Mouse (Mus musculus) erythroid progenitor cell, adult 5-6 weeks (primary cell): ENCODE results near the gene Ubc. TPM values are rescaled to one million over a fixed set of nuclear protein-coding genes. Genes with fewer than 3 reads are reported as not detected.
A peak's percentile ranks its signal among the peaks of the same experiment; 100 is the strongest.

Experiments used
- ATAC-seq: replicated peaks from 2 replicates; pipeline ENCODE4 v1.8.0; 2016; ENCODE audit warnings: moderate number of reproducible peaks, mild to moderate bottlenecking, moderate TSS enrichment, inconsistent platforms; ENCODE audit not compliant: poor library complexity, low FRiP score, severe bottlenecking
- total RNA-seq, 2 experiments: library from RNA; stranded (forward) in 1 of 2; stranded (reverse) in 1 of 2; fragments of 150-400 nt in 1 of 2; fragments of 186-747, 209-891 nt in 1 of 2; gene quantifications; 2 replicates each; pipeline versions ENCODE4 v1.2.3 to v1.2.4; 2015 to 2017; ENCODE audit warnings: low replicate concordance in 2 of 2

Gene Ubc
- total RNA-seq, 2 experiments from 2014 or later = 158 to 222 TPM

DNA sequence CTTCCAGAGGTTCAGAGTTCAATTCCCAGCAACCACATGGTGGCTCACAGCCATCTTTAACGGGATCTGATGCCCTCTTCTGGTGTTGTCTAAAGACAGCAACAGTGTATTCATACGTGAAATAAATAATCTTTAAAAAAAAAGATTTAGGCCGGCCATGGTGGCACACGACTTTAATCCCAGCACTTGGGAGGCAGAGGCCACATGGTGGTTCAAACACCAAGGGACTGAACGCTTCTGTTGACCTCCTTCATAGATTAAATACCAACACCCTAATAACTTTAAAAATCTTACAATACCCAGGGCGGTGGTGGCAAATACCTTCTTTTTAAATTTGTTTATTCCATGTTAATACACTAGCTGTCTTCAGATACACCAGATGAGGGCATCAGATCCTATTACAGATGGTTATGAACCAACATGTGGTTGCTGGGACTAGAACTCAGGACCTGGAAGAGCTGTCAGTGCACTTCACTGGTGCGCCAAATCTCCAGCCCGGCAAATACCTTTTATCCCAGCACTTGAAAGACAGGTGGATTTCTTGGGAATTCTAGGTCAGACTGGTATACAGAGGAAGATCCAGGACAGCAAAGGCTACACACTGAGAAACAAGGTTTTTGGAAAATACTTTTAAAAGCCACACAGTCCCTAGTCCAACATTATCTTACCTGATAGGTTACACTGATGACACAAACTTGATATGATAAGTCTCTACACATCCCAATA lies 4.6 kb downstream of the Ubc start:
- no peak for ATAC-seq

DNA sequence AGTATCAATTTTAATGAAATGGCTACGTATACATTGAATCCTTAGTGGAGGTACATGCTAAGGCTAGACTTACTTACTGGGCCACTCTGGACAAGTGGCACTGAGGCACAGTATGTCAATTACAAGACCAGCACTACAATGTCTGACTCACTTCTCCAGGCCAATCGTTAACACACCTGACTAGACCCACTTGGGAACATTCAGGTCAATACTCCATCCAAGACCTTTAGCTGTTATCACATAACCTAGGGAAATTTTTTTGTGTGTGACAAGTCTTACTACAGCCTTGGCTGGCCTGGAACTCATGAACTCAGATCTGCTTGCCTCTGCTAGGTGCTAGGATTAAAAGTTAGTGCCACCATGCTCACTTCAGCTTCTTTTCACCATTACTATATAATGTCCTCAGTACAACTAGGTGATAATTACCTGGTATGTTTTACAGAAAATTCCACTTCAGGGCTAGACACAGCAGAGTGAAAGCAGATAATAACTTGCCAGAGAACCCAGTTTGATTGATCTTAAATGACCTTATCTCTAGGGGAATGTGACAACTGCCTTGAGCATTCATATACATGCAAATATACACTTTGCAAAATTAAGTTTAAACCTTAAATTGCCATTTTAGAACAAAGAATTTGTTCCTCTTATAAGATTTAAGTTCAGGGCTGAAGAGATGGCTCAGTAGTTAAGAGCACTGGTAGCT lies 5.3 kb downstream of the Ubc start:
- no peak for ATAC-seq

DNA sequence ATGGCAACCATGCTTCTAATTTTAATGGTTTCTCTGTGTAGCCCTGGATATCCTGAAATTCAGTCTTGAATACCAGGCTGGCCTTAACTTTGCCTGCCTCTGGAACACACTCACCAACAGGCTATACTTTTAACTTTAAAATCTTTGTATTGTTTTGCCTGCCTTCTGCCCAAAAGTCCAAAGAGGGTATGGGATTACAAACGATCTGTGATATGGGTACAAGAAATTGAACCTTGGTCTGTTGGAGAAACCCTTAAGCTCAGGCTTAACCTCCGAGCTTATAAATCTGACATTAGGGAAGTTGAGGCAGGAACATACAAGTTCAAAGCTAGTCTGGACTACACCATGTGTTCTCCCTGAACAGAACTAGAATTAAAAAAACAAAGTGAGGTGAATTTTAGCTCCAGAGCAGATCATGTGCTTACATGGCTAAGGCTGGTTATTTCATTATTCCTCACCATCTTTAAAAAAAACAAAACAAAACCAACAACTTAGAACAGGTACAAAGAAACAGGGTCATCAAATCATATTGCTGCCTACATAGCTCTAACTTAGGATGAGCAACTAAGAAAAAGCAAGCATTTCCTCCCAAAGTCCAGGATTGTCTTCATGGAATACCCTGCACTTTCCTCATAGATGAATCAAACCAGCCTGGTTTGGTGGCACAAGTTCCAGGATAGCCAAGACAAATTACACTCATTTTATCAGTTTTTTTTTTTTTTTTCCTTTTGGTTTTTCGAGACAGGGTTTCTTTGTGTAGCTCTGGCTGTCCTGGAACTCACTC lies 6.2 kb downstream of the Ubc start:
- ATAC-seq = no peak

DNA sequence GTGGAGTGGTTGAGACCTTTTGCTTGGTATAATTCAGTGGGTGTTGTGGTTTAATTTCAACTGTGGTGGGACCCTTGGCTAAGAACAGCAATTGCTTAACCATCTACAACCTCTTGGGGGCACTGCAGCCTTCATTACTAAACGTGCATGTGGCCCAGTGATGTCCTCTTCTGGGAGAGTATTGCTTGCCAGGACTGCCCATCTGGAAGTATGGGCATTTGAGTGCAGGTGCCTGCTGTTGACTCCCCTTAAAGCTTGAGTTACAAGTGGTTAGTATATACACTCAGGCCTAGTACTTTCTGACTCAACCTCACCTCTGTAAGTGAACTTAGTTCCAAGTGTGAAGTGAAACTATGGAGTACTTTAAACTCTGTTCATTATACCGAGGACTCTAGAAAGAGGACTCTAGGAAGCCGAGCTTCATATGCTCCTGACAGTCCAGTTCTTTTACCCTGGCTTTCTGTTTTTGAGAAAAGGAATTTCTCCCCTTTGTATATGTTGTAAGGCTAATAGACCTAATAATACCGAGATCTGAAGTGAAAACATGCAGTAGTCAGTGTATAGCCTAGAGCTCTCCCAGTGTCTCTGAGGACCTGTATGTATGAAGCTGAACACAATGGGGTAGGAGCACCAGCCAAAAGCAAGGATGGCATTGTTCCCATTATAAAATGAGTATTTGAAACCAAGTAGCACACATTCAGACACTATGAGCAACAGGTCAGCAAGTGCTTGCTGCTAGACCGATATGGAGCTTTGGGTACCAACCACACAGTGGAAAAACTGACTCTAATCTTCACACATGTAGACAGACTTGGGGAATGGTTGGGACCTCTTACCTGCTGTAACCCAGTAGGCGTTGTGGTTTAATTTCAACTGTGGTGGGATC lies 7.1 kb downstream of the Ubc start:
- ATAC-seq = peak; percentile 64

DNA sequence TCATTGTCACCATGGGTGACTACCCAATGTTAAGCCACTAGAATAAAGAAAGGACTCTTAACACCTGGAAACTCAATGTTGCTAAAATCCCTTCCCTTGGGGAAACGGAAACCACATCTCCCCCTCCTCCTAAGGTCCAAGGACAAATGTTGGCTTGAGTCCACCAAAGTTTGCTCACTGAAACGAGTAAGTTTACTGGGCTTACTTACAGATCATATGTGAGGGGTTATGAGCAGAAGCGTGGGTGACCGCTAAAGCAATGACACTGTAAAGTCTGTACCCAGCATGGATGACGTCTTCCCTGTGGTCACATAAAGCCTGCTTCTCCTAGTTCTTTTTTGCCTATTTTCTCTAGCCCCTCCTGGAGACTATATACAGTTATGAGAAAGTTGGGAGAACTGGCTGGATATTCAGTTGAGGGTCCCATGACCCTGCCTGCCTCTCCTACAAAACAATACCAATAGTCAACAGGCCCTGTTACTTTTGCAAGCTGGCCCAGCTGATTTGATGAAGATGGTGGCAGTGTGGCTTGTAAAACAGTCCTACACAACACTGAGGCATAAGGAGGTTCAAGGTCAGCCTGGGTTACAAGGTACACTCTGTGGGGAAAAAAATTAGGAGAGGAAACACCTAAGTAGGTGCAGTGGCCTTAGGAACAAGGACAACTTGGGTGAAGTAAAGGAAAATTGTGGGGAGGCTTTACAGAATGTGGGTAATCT lies 7.9 kb downstream of the Ubc start:
- 0 out of 2 replicates have a peak, but pooled peaks have one; percentile 11 for ATAC-seq

DNA sequence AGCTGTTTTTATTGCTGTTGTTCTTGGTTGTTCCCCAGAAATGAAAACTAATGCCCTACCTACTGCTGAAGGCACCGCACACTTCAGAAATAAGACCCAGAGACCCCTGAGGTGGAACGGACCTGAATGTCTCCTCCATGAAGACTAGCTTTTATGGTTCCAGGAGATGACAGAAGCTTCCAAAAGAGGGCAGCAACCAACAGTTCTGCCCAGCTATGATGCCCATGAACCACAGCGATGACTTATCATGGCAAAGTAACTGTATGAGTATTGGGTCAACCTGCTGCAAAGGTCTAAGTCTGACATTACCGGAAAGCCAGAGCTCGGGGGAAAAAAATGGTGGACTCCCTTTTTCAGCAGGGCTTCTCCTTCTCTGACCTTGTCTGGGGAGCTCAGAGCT lies 11.1 kb downstream of the Ubc start:
- no peak for ATAC-seq

DNA sequence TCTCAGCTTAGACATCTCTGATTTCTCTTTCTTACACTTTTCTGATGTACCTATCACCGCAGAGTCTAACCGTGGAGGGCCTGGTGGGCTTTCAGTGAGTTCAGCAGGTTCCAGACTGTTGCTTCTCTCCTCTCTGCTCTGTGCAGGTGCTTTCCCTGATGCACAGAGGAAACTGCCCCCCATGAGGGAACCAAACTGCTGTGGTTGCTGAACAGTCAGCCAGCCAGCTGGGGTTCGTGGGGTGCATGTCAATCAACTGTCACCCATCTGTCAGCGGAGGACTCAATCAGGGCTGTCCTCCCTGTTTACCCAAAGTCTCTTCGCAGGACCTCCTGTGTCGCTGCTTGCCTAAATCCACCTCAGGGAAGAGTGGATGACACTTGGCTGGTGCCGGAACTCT lies 12.8 kb downstream of the Ubc start:
- ATAC-seq = no peak

DNA sequence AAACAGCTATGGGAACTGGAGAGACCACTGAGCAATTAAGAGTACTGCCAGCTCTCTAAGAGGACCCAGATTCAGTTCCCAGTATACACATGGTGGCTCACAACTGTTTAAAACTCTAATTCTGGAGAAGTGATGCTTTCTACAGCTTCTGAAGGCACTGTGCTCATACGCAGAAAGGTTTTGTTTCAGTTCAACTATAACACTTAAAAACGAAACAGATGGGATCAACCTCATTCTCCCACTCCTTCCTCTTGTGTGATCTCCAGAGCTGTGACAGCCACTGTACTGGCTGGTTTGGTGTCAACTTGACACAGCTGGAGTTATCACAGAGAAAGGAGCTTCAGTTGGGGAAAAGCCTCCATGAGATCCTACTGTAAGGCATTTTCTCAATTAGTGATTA lies 14.1 kb downstream of the Ubc start:
- no peak for ATAC-seq

DNA sequence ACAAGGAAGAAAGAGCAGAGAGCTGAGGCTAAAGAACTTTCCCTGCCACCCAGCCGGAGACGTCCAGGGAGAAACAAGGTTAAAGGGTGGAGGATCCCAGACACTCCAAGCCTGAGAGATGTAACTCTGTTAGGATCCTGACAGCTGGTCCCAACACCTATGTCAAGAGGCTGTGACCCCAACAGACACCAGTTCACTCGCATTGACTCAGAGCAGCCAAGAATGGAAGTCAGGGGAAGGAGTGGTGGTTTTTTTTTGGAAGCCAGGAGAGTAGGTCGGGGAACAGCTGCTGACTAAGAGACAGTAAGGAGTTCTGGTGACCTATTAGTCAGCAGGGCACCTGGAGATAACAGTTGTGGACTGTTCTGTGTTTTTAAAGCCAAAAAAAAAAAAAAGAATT lies 18.0 kb downstream of the Ubc start:
- no peak for ATAC-seq

DNA sequence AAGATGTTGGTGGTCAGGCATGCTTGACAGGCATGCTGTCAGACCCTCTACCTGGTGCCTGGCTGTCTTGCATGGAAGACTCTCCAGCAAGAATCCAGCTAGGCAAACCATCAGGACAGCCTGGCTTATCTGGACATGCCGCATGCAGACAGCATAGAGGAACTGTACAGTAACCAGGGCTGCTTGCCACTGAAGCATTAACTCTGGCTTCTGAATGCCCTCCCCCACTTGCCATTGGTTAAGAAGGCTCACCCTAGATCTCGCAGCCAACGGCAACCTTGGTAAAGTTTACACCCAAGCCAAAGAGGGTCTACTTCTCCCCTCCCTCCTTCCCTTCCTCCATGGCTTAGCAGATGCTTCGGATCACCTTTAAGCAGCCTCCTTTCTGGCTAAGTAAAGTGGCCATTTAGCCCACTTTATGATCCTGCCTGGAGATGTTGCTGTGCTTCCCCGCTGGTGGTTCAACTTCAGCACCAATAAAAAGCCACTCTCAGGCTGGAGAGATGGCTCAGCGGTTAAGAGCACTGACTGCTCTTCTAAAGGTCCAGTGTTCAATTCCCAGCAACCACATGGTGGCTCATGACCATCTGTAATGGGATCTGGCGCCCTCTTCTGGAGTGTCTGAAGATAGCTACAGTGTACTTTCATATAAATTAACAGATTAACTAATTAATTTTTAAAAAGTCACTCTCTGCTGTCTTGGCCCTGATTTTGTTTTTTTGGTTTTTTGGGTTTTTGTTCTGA lies 18.9 kb downstream of the Ubc start:
- no peak for ATAC-seq

DNA sequence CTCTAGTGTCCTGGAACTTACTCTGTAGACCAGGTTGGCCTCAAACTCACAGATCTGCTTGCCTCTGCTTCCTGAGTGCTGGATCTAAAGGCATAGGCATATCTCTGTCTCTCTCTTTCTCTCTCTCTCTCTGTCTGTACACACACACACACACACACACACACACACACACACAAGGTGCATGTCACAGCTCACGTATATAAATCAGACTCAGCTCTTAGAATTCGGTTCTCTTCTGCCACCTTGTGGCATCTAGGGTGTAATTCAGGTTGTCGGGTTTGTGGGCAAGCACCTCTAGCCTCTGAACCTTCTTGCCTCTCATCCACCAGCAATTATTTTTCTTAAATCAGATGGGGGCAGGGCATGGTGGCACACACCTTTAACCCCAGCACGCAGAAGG lies 21.4 kb downstream of the Ubc start:
- ATAC-seq = peak; percentile 88

DNA sequence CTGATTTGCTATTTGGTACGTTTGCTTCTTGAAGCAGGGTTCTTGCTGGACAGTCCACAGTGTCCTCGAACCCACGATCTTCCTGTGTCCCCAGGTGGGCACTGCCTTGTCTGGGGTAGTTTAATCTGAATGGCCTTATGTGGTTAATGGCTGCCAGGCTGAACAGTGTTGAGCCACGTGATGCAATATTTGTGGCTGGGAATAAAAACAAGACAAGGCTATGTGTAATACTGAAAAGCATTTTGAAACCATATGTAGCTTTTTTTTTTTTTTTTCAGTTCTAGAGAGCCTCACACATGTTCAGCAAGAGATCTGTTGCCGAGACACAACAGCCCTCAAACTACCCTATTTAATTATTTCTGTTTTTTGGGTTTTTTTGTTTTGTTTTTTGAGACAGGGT lies 21.8 kb downstream of the Ubc start:
- ATAC-seq = no peak

DNA sequence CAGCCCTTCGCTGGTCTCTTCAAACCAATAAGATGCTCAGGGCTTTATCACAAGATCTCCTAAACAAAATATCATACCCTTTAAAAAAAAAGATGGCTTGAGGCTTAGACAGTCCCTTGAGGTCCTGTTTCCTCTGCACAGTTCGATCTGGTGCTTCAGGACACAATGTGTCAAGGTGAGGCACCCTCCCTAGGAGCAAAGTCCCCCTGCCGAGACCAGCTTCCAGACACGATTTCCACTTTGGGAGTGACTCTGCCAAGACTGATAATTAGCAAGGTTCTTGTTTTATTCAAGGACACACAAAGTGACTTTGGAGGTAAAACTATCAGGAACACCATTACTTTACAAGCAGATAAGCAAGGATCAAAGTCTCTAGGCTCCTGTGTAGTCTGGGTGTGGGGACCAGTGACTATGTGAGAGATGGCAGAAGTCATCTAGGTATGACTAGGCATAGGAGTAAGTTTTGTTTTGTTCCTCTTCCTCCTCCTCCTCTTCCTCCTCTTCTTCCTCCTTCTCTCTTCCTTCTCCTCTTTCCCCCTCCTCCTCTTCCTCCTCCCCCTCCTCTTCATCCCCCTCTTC lies 25.1 kb downstream of the Ubc start:
- no peak for ATAC-seq

DNA sequence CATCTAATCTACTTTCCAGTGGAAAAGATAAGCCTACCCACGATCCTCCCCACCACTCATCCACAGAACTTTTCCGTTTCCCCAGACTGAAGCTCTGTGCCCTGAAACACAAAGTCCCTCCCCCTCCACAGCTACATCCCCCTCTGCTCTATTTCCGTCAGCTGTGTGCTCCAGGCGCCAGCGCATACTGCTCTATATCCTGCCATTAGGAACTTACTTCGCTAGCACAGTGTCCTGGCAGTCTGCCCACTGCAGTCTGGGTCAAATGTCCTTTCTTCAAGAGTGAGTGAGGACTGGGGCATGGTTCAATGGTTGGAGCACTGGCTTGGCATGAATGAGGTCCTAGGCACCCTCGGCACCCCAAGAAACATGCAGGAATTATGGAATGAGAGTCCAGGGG lies 26.1 kb downstream of the Ubc start:
- no peak for ATAC-seq

DNA sequence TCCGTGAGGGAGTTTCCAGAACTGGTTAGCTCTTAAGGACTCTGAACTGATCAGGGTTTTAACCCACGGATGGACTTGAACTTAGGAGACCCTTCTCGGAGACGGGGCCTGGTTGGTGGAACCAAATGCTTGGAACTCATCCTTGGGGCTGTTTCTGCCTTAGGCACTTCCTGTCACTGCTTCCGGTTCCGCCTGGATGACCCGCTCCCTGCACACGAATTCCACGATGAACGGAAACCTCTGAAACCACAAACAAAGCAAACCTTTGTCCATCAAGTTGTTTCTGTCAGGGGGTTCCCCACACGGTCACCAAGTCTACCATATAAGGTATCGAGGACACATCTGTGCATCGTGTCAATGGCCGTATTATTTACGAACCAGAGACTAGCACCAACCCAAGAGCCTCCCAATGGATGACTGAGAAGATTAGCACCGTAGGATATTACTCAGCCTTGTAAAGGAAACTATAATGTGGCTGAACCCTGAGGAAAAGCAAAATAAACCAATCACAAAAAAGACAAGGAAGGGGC lies 29.0 kb downstream of the Ubc start:
- no peak for ATAC-seq

DNA sequence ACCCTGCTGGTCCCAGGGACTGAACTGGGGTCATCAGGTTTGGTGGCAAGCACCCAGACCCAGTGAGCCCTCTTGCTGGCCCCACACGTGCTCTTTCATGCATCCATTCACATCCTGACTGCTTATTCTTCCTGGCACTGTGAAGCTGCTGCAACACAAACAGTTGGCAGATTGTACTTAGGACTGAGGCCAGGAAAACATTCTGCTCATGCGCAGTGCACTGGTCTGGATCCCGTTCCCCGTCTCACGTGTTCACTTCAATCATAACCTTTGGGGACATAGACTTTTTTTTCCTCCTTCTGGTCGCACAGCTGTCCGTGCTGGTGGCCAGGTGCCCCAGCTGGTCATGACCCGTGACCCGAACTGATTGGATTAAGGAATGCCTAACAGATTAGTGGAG lies 29.4 kb downstream of the Ubc start:
- ATAC-seq = no peak

DNA sequence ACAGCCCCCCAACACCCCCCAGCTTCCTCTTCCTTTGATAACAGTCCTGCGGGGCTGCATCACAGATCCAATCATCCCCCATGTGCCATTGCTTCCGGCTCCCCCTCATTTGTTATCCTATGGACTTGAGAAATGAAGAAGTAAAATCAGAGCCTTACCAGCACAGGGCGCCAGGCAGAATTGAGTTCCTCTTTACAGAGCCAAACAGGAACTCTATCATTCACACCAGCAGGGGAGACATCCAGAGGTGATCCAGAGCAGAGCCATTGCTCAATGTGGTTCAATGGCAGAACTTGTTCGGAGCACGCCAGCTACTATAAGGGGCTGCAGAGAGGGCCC lies 31.8 kb downstream of the Ubc start:
- ATAC-seq = no peak
